Mouse (Mus musculus): ENCODE measurements around the gene Fxyd2.

GRCm38 (mm10) chr9:45383883-45384282 lies 15.6 kb upstream of the Fxyd2 start:
- TF ChIP-seq CTCF (IDR thresholded peaks at IDR 0.05; ENCODE audit: control insufficient read depth, insufficient read depth, low read length) (no peak), POLR2A (IDR thresholded peaks at IDR 0.05; ENCODE audit: borderline replicate concordance, control insufficient read depth, low read depth, low read length) (no peak)

Data from bone marrow, adult 2 months (tissue).